Mouse (Mus musculus) CD4-positive naive resting alpha-beta T cell, adult 57 days (primary cell): ENCODE data around the gene Mpp5. TPM values are rescaled to one million over a fixed set of nuclear protein-coding genes. Genes with fewer than 3 reads are reported as not detected.

Experiments used
- total RNA-seq: library from RNA; stranded (reverse); gene quantifications from one replicate; pipeline ENCODE4 v1.2.4, GENCODE M21; 2023

Gene Mpp5
- total RNA-seq: 15.6 TPM

GRCm38 (mm10) chr12:78748557-78749377 is at the start of gene Mpp5:
Gene Mpp5, plus strand, starts transcription at chr12:78748907.

GRCm38 (mm10) chr12:78861496-78862253 is 113.0 kb downstream of the Mpp5 start, which contains the start of the genes Atp6v1d and Eif2s1:
Gene Atp6v1d, minus strand, starts transcription at chr12:78861638.
Gene Eif2s1, plus strand, starts transcription at chr12:78861819.

Other genes starting within 250 kb of the Mpp5 start
- gene Fam71d, start 57.4 kb upstream of the Mpp5 start, total RNA-seq: 0.47 TPM
- 120 TPM for gene Atp6v1d, start 112.7 kb downstream of the Mpp5 start, total RNA-seq
- gene Eif2s1, start 112.9 kb downstream of the Mpp5 start, total RNA-seq: 55.5 TPM
- gene Plek2, start 158.1 kb downstream of the Mpp5 start, total RNA-seq: not detected